Mouse (Mus musculus): Measurements from ENCODE around the gene Dazl. TPM values are rescaled to one million over a fixed set of nuclear protein-coding genes. Genes with fewer than 3 reads are reported as not detected.
A peak's percentile ranks its signal among the peaks of the same experiment; 100 is the strongest.

Gene Dazl
- total and polyA plus RNA-seq, 2 experiments from 2014 or later = 1.8 to 4.2 TPM

- Histone ChIP-seq H3K4me3 (ENCODE audit: low read depth, low read length) (no peak overlapping the region), H3K4me2 (ENCODE audit: low read depth) (no peak overlapping the region)
Observed at GRCm38 (mm10) chr17:50308059-50308647, 14.7 kb upstream of the Dazl start.

GRCm38 (mm10) chr17:50302867-50303266 lies 9.4 kb upstream of the Dazl start:
- TF ChIP-seq CTCF (IDR thresholded peaks at IDR 0.05; ENCODE audit: low read depth) = no peak
- DNase-seq = no peak
- H3K27ac ChIP-seq (ENCODE audit: low read depth, low read length) = no peak overlapping the region
- no peak overlapping the region for H3K4me3 ChIP-seq (ENCODE audit: low read depth, low read length)
- 83% methylated on average over 3 of the region's 3 CpGs for WGBS
- H3K27me3 ChIP-seq (ENCODE audit: insufficient read depth, low read length) = no peaks in the 10 kb centered on the region
- no peaks in the 10 kb centered on the region for H3K36me3 ChIP-seq (ENCODE audit: insufficient read depth)
- no peaks in the 10 kb centered on the region for H3K9me3 ChIP-seq (ENCODE audit: low read length)
- H3K4me1 ChIP-seq (ENCODE audit: insufficient read depth) = no peaks in the 10 kb centered on the region
- H3K4me2 ChIP-seq (ENCODE audit: low read depth) = no peak overlapping the region
- no peak overlapping the region for H3K9ac ChIP-seq
- no peak for ATAC-seq

More at GRCm38 (mm10) chr17:50308059-50308647, 14.7 kb upstream of the Dazl start:
- no peaks in the 10 kb centered on the region for H3K27me3 ChIP-seq (ENCODE audit: insufficient read depth, low read length)
- H3K27ac ChIP-seq (ENCODE audit: low read depth, low read length) = no peak overlapping the region
- TF ChIP-seq CTCF (IDR thresholded peaks at IDR 0.05; ENCODE audit: low read depth) = no peak
- 90% methylated on average over 10 of the region's 10 CpGs for WGBS
- H3K9me3 ChIP-seq (ENCODE audit: low read length) = no peaks in the 10 kb centered on the region
- H3K4me1 ChIP-seq (ENCODE audit: insufficient read depth) = no peaks in the 10 kb centered on the region
- ATAC-seq = no peak
- H3K36me3 ChIP-seq (ENCODE audit: insufficient read depth) = no peaks in the 10 kb centered on the region
- DNase-seq = no peak
- no peak overlapping the region for H3K9ac ChIP-seq

DNA sequence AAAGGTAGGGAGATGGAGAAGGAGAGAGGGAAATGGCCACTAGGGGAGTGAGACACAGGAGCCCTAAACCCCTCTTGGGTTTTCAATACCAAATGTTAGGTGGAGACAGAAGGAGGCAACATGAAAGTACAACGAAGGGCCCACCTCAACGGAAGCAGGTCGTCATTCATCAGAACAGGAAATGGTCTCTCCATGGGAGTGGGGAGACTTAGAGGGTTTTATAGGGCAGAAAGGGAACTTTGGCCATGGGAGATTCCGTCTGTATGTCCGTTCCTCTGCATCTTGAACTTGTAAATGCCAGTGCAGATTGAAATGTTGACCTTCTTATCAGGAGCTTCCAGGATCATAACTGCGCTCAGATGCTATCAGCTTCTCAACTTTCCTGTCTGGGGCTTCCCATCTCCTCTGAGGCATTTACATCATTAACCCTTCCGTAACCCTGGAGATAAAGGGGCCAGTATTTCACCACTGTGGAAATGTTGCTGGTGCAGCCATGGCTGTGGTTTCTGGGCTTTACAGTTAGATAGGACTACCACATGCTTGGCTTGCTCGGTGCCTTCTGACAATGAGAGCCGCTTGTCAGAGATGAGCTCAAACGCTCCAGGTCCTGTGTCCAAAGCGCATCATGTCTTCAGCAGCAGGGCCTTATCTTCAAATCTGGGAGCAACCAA lies 6.9 kb upstream of the Dazl start:
- TF ChIP-seq CTCF (IDR thresholded peaks at IDR 0.05; ENCODE audit: low read depth) = no peak
- Histone ChIP-seq H3K4me1 (ENCODE audit: insufficient read depth) (no peaks in the 10 kb centered on the region), H3K27ac (ENCODE audit: low read depth, low read length) (no peak overlapping the region), H3K9ac (no peak overlapping the region), H3K4me2 (ENCODE audit: low read depth) (no peak overlapping the region), H3K36me3 (ENCODE audit: insufficient read depth) (no peaks in the 10 kb centered on the region), H3K9me3 (ENCODE audit: low read length) (no peaks in the 10 kb centered on the region), H3K27me3 (ENCODE audit: insufficient read depth, low read length) (no peaks in the 10 kb centered on the region), H3K4me3 (ENCODE audit: low read depth, low read length) (no peak overlapping the region)
- WGBS = 92% methylated on average over 11 of the region's 11 CpGs
- ATAC-seq = no peak
- DNase-seq = no peak

- H3K4me1 ChIP-seq (ENCODE audit: insufficient read depth) = no peaks in the 10 kb centered on the region
- no peak for DNase-seq
Observed at GRCm38 (mm10) chr17:50298821-50299220, 5.4 kb upstream of the Dazl start.

GRCm38 (mm10) chr17:50294726-50295125 lies 1.3 kb upstream of the Dazl start:
- TF ChIP-seq CTCF (IDR thresholded peaks at IDR 0.05; ENCODE audit: low read depth) = no peak
- H3K9me3 ChIP-seq (ENCODE audit: low read length) = 0 out of 2 replicates have a peak, but pooled peaks cover 12% of the 10 kb centered on the region
- DNase-seq (no peak), ATAC-seq (no peak)
- WGBS = 83% methylated on average over 12 of the region's 12 CpGs
- H3K27me3 ChIP-seq (ENCODE audit: insufficient read depth, low read length) = no peaks in the 10 kb centered on the region
- H3K36me3 ChIP-seq (ENCODE audit: insufficient read depth) = no peaks in the 10 kb centered on the region
- H3K27ac ChIP-seq (ENCODE audit: low read depth, low read length) = no peak overlapping the region
- H3K4me2 ChIP-seq (ENCODE audit: low read depth) = no peak overlapping the region
- H3K4me3 ChIP-seq (ENCODE audit: low read depth, low read length) = no peak overlapping the region
- H3K9ac ChIP-seq = no peak overlapping the region
- H3K4me1 ChIP-seq (ENCODE audit: insufficient read depth) = no peaks in the 10 kb centered on the region

More at GRCm38 (mm10) chr17:50298821-50299220, 5.4 kb upstream of the Dazl start:
- no peak for TF ChIP-seq CTCF (IDR thresholded peaks at IDR 0.05; ENCODE audit: low read depth)
- 81% methylated on average over 7 of the region's 7 CpGs for WGBS
- Histone ChIP-seq H3K36me3 (ENCODE audit: insufficient read depth) (no peaks in the 10 kb centered on the region), H3K27ac (ENCODE audit: low read depth, low read length) (no peak overlapping the region), H3K9ac (no peak overlapping the region), H3K9me3 (ENCODE audit: low read length) (0 out of 2 replicates have a peak, but pooled peaks cover 4% of the 10 kb centered on the region), H3K4me2 (ENCODE audit: low read depth) (no peak overlapping the region), H3K4me3 (ENCODE audit: low read depth, low read length) (no peak overlapping the region), H3K27me3 (ENCODE audit: insufficient read depth, low read length) (no peaks in the 10 kb centered on the region)
- ATAC-seq = no peak

DNA sequence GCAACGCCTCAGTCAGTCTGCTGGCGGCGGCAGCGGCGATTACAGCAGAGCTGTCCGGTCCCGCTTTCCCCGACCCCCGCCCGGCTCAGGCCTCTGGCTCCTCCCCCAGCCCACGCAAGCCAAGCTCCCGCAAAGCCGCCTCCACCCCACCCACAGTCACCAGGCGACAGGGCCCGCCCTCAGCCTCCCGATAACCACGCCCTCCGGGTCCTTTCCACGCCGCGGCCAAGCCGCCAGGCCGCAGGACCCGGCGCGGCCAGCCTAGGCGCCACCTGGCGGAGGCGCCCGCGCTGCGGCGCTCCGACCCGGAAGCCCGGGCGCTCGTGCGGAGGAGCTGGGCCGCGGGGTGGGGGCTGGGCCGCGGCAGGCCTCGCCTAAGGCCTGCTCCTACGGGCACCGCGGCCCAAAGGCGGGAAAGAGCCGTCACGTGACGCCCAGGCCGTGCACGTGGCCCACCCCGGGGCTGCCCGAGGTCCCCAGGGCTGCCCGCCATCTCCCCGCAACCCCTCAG lies 720 bp downstream of the Dazl start:
- peak overlapping the region; percentile 58 for H3K4me3 ChIP-seq (ENCODE audit: low read depth, low read length)
- ATAC-seq (peak; percentile 95), DNase-seq (peak; percentile 86)
- H3K27me3 ChIP-seq (ENCODE audit: insufficient read depth, low read length) = no peaks in the 10 kb centered on the region
- H3K36me3 ChIP-seq (ENCODE audit: insufficient read depth) = no peaks in the 10 kb centered on the region
- H3K9me3 ChIP-seq (ENCODE audit: low read length) = 0 out of 2 replicates have a peak, but pooled peaks cover 12% of the 10 kb centered on the region
- peak; percentile 54 for TF ChIP-seq CTCF (IDR thresholded peaks at IDR 0.05; ENCODE audit: low read depth)
- WGBS = 5% methylated on average over 53 of the region's 57 CpGs
- H3K4me1 ChIP-seq (ENCODE audit: insufficient read depth) = no peaks in the 10 kb centered on the region
- peak overlapping the region; percentile 70 for H3K9ac ChIP-seq
- H3K4me2 ChIP-seq (ENCODE audit: low read depth) = peak overlapping the region; percentile 65
- peak overlapping the region; percentile 78 for H3K27ac ChIP-seq (ENCODE audit: low read depth, low read length)
